Mouse (Mus musculus) heart, postnatal 0 days (tissue): ENCODE measurements around the gene Muc1. TPM values are rescaled to one million over a fixed set of nuclear protein-coding genes. Genes with fewer than 3 reads are reported as not detected.

Experiments used
- ATAC-seq: fragments of 200-750 bp; cut with Nextera tagmentation; 2 replicates; pipeline ENCODE4 v1.8.0; 2017; ENCODE audit warnings: low read depth, moderate number of reproducible peaks, moderate library complexity; ENCODE audit not compliant: insufficient read depth
- DNase-seq: peaks from one replicate; pipeline ENCODE4 v3.0.0-alpha.2; 2016; ENCODE audit warnings: low spot score
- H3K27ac ChIP-seq: fragments of 300-500 bp; sonication (generic); 2 replicates; pipeline ENCODE4 v1.5.1; 2014; ENCODE audit warnings: low read depth, mild to moderate bottlenecking
- H3K27me3 ChIP-seq: fragments of 300-500 bp; sonication (generic); 2 replicates; pipeline ENCODE4 v1.6.1; 2014; ENCODE audit warnings: low read length, mixed read lengths; ENCODE audit not compliant: control insufficient read depth, insufficient read depth
- H3K36me3 ChIP-seq: fragments of 300-500 bp; sonication (generic); replicated peaks from 2 replicates; pipeline ENCODE4 v1.6.1; 2014; ENCODE audit warnings: low read length, mixed read lengths; ENCODE audit not compliant: control insufficient read depth, insufficient read depth
- H3K4me1 ChIP-seq: fragments of 300-500 bp; sonication (generic); 2 replicates; pipeline ENCODE4 v1.6.1; 2014; ENCODE audit warnings: antibody characterized with exemption; ENCODE audit not compliant: control insufficient read depth, insufficient read depth
- H3K4me2 ChIP-seq: fragments of 300-500 bp; sonication (generic); 2 replicates; pipeline ENCODE4 v1.6.1; 2014; ENCODE audit warnings: low read depth, mild to moderate bottlenecking, low read length, moderate library complexity
- H3K4me3 ChIP-seq: fragments of 300-500 bp; sonication (generic); 2 replicates; pipeline ENCODE4 v1.5.1; 2014; ENCODE audit warnings: low read depth, low read length
- H3K9ac ChIP-seq: fragments of 300-500 bp; sonication (generic); replicated peaks from 2 replicates; pipeline ENCODE4 v1.6.1; 2014; ENCODE audit warnings: low read depth, low read length, mixed read lengths
- H3K9me3 ChIP-seq: fragments of 300-500 bp; sonication (generic); replicated peaks from 2 replicates; pipeline ENCODE4 v1.6.1; 2016; ENCODE audit warnings: low read length; ENCODE audit not compliant: control insufficient read depth
- CTCF ChIP-seq: IDR thresholded peaks from 2 replicates; pipeline ENCODE4 v1.5.1; 2016; ENCODE audit warnings: antibody characterized with exemption, control low read depth, low read depth
- EP300 ChIP-seq: IDR thresholded peaks from 2 replicates; pipeline ENCODE4 v1.6.1; 2016; ENCODE audit warnings: antibody characterized with exemption, low read depth
- WGBS: fragments of 180-500 bp; shearing (Covaris S2); extraction: QIAGEN DNeasy Blood & Tissue Kit; methylation state at CpG from one replicate; pipeline ENCODE4 v1.1.7; 2014; 5-methylcytosine and 5-hydroxymethylcytosine counted together
- microRNA counts: library from miRNA; unstranded; fragments of <30 nt; microRNA quantifications from one replicate; lab custom pipeline; 2015
- microRNA-seq: library from miRNA; unstranded; fragments of <30 nt; microRNA quantifications from one replicate; pipeline ENCODE4, GENCODE M21; 2016
- polyA plus RNA-seq: library from polyadenylated mRNA; unstranded; fragments of >200 nt; fragmentation: Nextera tagmentation; extraction: Ambion mirVana; gene quantifications from 2 replicates; pipeline ENCODE4 v1.2.1, GENCODE M21; 2015
- total RNA-seq: library from RNA; depleted of rRNA; stranded (reverse); fragments of >200 nt; gene quantifications from 2 replicates; pipeline ENCODE4 v1.2.3, GENCODE M21; 2014; ENCODE audit warnings: low replicate concordance; rRNA removed

Muc1 gene
- total and polyA plus RNA-seq, 2 experiments from 2014 or later = 0.20 TPM; not detected in 1

- peak; percentile 77 for ATAC-seq
These were observed 50.5 kb downstream of the Muc1 start for GRCm38 (mm10) chr3:89279153-89279890.

GRCm38 (mm10) chr3:89280050-89280605, 51.3 kb downstream of the Muc1 start:
- Histone ChIP-seq H3K4me1 (peaks cover 23% of the 10 kb centered on the region), H3K36me3 (peaks cover 11% of the 10 kb centered on the region), H3K27ac (peak overlapping the region; percentile 94), H3K9me3 (no peaks in the 10 kb centered on the region), H3K9ac (peak overlapping the region; percentile 87), H3K4me2 (peak overlapping the region; percentile 92), H3K27me3 (no peaks in the 10 kb centered on the region), H3K4me3 (peak overlapping the region; percentile 78)
- ATAC-seq = no peak
- TF ChIP-seq CTCF = no peak
- no peak for TF ChIP-seq EP300
- WGBS = under 1% methylated on average over 29 of the region's 29 CpGs
- peak; percentile 44 for DNase-seq

More at GRCm38 (mm10) chr3:89279153-89279890, 50.5 kb downstream of the Muc1 start:
- peak overlapping the region; percentile 92 for H3K4me2 ChIP-seq
- peak overlapping the region; percentile 87 for H3K9ac ChIP-seq
- peak overlapping the region; percentile 94 for H3K27ac ChIP-seq
- no peak for TF ChIP-seq EP300
- TF ChIP-seq CTCF = no peak
- 1% methylated on average over 35 of the region's 35 CpGs for WGBS
- peaks cover 23% of the 10 kb centered on the region for H3K4me1 ChIP-seq
- no peaks in the 10 kb centered on the region for H3K27me3 ChIP-seq
- DNase-seq = peak; percentile 89
- peaks cover 15% of the 10 kb centered on the region for H3K36me3 ChIP-seq
- H3K4me3 ChIP-seq = peak overlapping the region; percentile 78
- no peaks in the 10 kb centered on the region for H3K9me3 ChIP-seq

GRCm38 (mm10) chr3:89280606-89281511, 52.0 kb downstream of the Muc1 start, which contains the start of gene Efna1:
Gene Efna1, minus strand, starts transcription at chr3:89281142.
- DNase-seq (peak; percentile 29), ATAC-seq (no peak)
- WGBS = under 1% methylated on average over 52 of the region's 52 CpGs
- peaks cover 23% of the 10 kb centered on the region for H3K4me1 ChIP-seq
- H3K9ac ChIP-seq = peak within 1 kb of the TSS; percentile 87
- TF ChIP-seq CTCF (no peak), EP300 (no peak)
- no peaks in the 10 kb centered on the region for H3K9me3 ChIP-seq
- peak within 1 kb of the TSS; percentile 92 for H3K4me2 ChIP-seq
- no peaks in the 10 kb centered on the region for H3K27me3 ChIP-seq
- H3K4me3 ChIP-seq = peak within 1 kb of the TSS; percentile 78
- H3K36me3 ChIP-seq = peaks cover 3% of the 10 kb centered on the region
- H3K27ac ChIP-seq = peak within 1 kb of the TSS; percentile 94

GRCm38 (mm10) chr3:89281579-89282290, 52.9 kb downstream of the Muc1 start:
- Histone ChIP-seq H3K4me2 (peak overlapping the region; percentile 92), H3K9me3 (no peaks in the 10 kb centered on the region), H3K27me3 (no peaks in the 10 kb centered on the region), H3K27ac (peak overlapping the region; percentile 33), H3K9ac (no peak overlapping the region), H3K4me3 (peak overlapping the region; percentile 78), H3K36me3 (no peaks in the 10 kb centered on the region), H3K4me1 (peaks cover 23% of the 10 kb centered on the region)
- no peak for ATAC-seq
- peak; percentile 73 for DNase-seq
- TF ChIP-seq CTCF = peak; percentile 93
- no peak for TF ChIP-seq EP300
- WGBS = 13% methylated on average over 20 of the region's 20 CpGs

GRCm38 (mm10) chr3:89282291-89282643, 53.4 kb downstream of the Muc1 start:
- Histone ChIP-seq H3K9ac (no peak overlapping the region), H3K36me3 (no peaks in the 10 kb centered on the region), H3K4me1 (peaks cover 19% of the 10 kb centered on the region), H3K27ac (no peak overlapping the region), H3K9me3 (no peaks in the 10 kb centered on the region), H3K4me2 (no peak overlapping the region), H3K27me3 (no peaks in the 10 kb centered on the region), H3K4me3 (no peak overlapping the region)
- 14% methylated on average over 4 of the region's 4 CpGs for WGBS
- TF ChIP-seq EP300 (no peak), CTCF (no peak)
- ATAC-seq (no peak), DNase-seq (no peak)

MicroRNA genes within 50 kb of the gene (microRNA counts, 519-probe panel; counts per million panel counts)
- microRNA mmu-miR-92b (lab: Ali Mortazavi, UCI) = not detected

Small RNA genes within 50 kb of the gene (microRNA-seq; reads per million reads assigned to microRNA genes)
- gene Mir92b = 12.0 reads per million, percentile 32 among the genes with 10 or more reads in this experiment

Other genes with a start within 250 kb of the Muc1 start
- gene Rusc1, start 135.7 kb upstream of the Muc1 start, total RNA-seq = 8.7 and 9.8 TPM in 2 replicates
- gene Rusc1, start 135.7 kb upstream of the Muc1 start, polyA plus RNA-seq = 8.5 and 8.6 TPM in 2 replicates
- gene Gm43738, start 128.0 kb upstream of the Muc1 start, total RNA-seq = not detected in 2 replicates
- gene Gm43738, start 128.0 kb upstream of the Muc1 start, polyA plus RNA-seq = not detected in 2 replicates
- gene Fdps, start 127.1 kb upstream of the Muc1 start, total RNA-seq = 111 and 131 TPM in 2 replicates
- gene Fdps, start 127.1 kb upstream of the Muc1 start, polyA plus RNA-seq = 72.8 and 81.1 TPM in 2 replicates
- gene Pklr, start 92.9 kb upstream of the Muc1 start, total RNA-seq = not detected in 2 replicates
- 0.04 TPM in 1 of 2 replicates, not detected in the other for gene Pklr, start 92.9 kb upstream of the Muc1 start, polyA plus RNA-seq
- gene Hcn3, start 68.9 kb upstream of the Muc1 start, total RNA-seq = 1.1 TPM in 1 of 2 replicates, not detected in the other
- gene Hcn3, start 68.9 kb upstream of the Muc1 start, polyA plus RNA-seq = 0.15 and 0.32 TPM in 2 replicates
- gene Clk2, start 64.3 kb upstream of the Muc1 start, total RNA-seq = 22.7 and 24.7 TPM in 2 replicates
- 8.2 and 8.5 TPM in 2 replicates for gene Clk2, start 64.3 kb upstream of the Muc1 start, polyA plus RNA-seq
- 54.4 and 60.7 TPM in 2 replicates for gene Scamp3, start 51.6 kb upstream of the Muc1 start, total RNA-seq
- gene Scamp3, start 51.6 kb upstream of the Muc1 start, polyA plus RNA-seq = 65.9 and 70.3 TPM in 2 replicates
- 2.1 and 2.2 TPM in 2 replicates for gene Fam189b, start 45.9 kb upstream of the Muc1 start, total RNA-seq
- gene Fam189b, start 45.9 kb upstream of the Muc1 start, polyA plus RNA-seq = 5.6 and 5.7 TPM in 2 replicates
- gene Gba, start 26.1 kb upstream of the Muc1 start, total RNA-seq = 36.2 and 36.4 TPM in 2 replicates
- 20.1 and 20.8 TPM in 2 replicates for gene Gba, start 26.1 kb upstream of the Muc1 start, polyA plus RNA-seq
- 21.4 and 26.4 TPM in 2 replicates for gene Thbs3, start 13.9 kb upstream of the Muc1 start, total RNA-seq
- 16.4 and 17.4 TPM in 2 replicates for gene Thbs3, start 13.9 kb upstream of the Muc1 start, polyA plus RNA-seq
- 101 and 247 TPM in 2 replicates for gene Mtx1, start 2.0 kb upstream of the Muc1 start, total RNA-seq
- gene Mtx1, start 2.0 kb upstream of the Muc1 start, polyA plus RNA-seq = 96.7 and 99.3 TPM in 2 replicates
- gene Krtcap2, start 16.9 kb downstream of the Muc1 start, total RNA-seq = 41.8 and 76.1 TPM in 2 replicates
- gene Krtcap2, start 16.9 kb downstream of the Muc1 start, polyA plus RNA-seq = 192 and 216 TPM in 2 replicates
- 0.08 and 0.62 TPM in 2 replicates for gene Trim46, start 17.3 kb downstream of the Muc1 start, total RNA-seq
- gene Trim46, start 17.3 kb downstream of the Muc1 start, polyA plus RNA-seq = 0.44 and 0.45 TPM in 2 replicates
- gene Dpm3, start 30.3 kb downstream of the Muc1 start, total RNA-seq = 271 and 450 TPM in 2 replicates
- 80.3 and 85.9 TPM in 2 replicates for gene Dpm3, start 30.3 kb downstream of the Muc1 start, polyA plus RNA-seq
- 33.7 and 54.2 TPM in 2 replicates for gene Slc50a1, start 41.5 kb downstream of the Muc1 start, total RNA-seq
- gene Slc50a1, start 41.5 kb downstream of the Muc1 start, polyA plus RNA-seq = 50.7 and 52.0 TPM in 2 replicates
- gene Efna1, start 52.1 kb downstream of the Muc1 start, total RNA-seq = 43.1 and 46.2 TPM in 2 replicates
- 37.2 and 38.4 TPM in 2 replicates for gene Efna1, start 52.1 kb downstream of the Muc1 start, polyA plus RNA-seq
- gene Efna3, start 93.9 kb downstream of the Muc1 start, total RNA-seq = not detected in 2 replicates
- 0.12 and 0.44 TPM in 2 replicates for gene Efna3, start 93.9 kb downstream of the Muc1 start, polyA plus RNA-seq
- 2.7 and 7.2 TPM in 2 replicates for gene Efna4, start 109.0 kb downstream of the Muc1 start, total RNA-seq
- 2.6 and 3.5 TPM in 2 replicates for gene Efna4, start 109.0 kb downstream of the Muc1 start, polyA plus RNA-seq
- gene Adam15, start 120.9 kb downstream of the Muc1 start, total RNA-seq = 99.0 and 115 TPM in 2 replicates
- 72.3 and 82.2 TPM in 2 replicates for gene Adam15, start 120.9 kb downstream of the Muc1 start, polyA plus RNA-seq
- 0.39 TPM in 1 of 2 replicates, not detected in the other for gene Dcst2, start 132.9 kb downstream of the Muc1 start, total RNA-seq
- gene Dcst2, start 132.9 kb downstream of the Muc1 start, polyA plus RNA-seq = 0.07 TPM in 1 of 2 replicates, not detected in the other
- 0.50 TPM in 1 of 2 replicates, not detected in the other for gene Dcst1, start 136.2 kb downstream of the Muc1 start, total RNA-seq
- 0.10 and 0.29 TPM in 2 replicates for gene Dcst1, start 136.2 kb downstream of the Muc1 start, polyA plus RNA-seq
- gene Zbtb7b, start 165.7 kb downstream of the Muc1 start, total RNA-seq = 13.8 and 18.4 TPM in 2 replicates
- gene Zbtb7b, start 165.7 kb downstream of the Muc1 start, polyA plus RNA-seq = 2.4 and 2.6 TPM in 2 replicates
- not detected in 2 replicates for gene Lenep, start 173.7 kb downstream of the Muc1 start, total RNA-seq
- gene Lenep, start 173.7 kb downstream of the Muc1 start, polyA plus RNA-seq = not detected in 2 replicates
- gene Flad1, start 182.8 kb downstream of the Muc1 start, total RNA-seq = 50.9 and 79.3 TPM in 2 replicates
- 46.6 and 50.8 TPM in 2 replicates for gene Flad1, start 182.8 kb downstream of the Muc1 start, polyA plus RNA-seq
- 83.7 and 100 TPM in 2 replicates for gene Cks1b, start 189.3 kb downstream of the Muc1 start, total RNA-seq
- 127 and 129 TPM in 2 replicates for gene Cks1b, start 189.3 kb downstream of the Muc1 start, polyA plus RNA-seq
- 82.1 and 125 TPM in 2 replicates for gene Shc1, start 189.4 kb downstream of the Muc1 start, total RNA-seq
- 35.0 and 35.8 TPM in 2 replicates for gene Shc1, start 189.4 kb downstream of the Muc1 start, polyA plus RNA-seq
- 24.1 and 49.8 TPM in 2 replicates for gene Pygo2, start 201.2 kb downstream of the Muc1 start, total RNA-seq
- gene Pygo2, start 201.2 kb downstream of the Muc1 start, polyA plus RNA-seq = 9.6 and 10.4 TPM in 2 replicates
- gene Pbxip1, start 207.6 kb downstream of the Muc1 start, total RNA-seq = 73.2 and 81.0 TPM in 2 replicates
- 75.7 and 84.4 TPM in 2 replicates for gene Pbxip1, start 207.6 kb downstream of the Muc1 start, polyA plus RNA-seq
- gene Pmvk, start 225.5 kb downstream of the Muc1 start, total RNA-seq = 26.2 and 38.0 TPM in 2 replicates
- 50.7 and 52.9 TPM in 2 replicates for gene Pmvk, start 225.5 kb downstream of the Muc1 start, polyA plus RNA-seq